Mouse (Mus musculus) olfactory bulb, adult 2 months (tissue): ENCODE data around the gene Bcas1. TPM values are rescaled to one million over a fixed set of nuclear protein-coding genes. Genes with fewer than 3 reads are reported as not detected.

Source experiments
- H3K27ac ChIP-seq: fragments of 200-500 bp; 2 replicates; pipeline ENCODE4 v1.5.1; 2012; ENCODE audit warnings: low read depth, low read length; ENCODE audit not compliant: insufficient read depth
- H3K4me1 ChIP-seq: fragments of 200-500 bp; 2 replicates; pipeline ENCODE4 v1.6.1; 2012; ENCODE audit warnings: low read length; ENCODE audit not compliant: control insufficient read depth, insufficient read depth
- H3K4me3 ChIP-seq: fragments of 200-500 bp; 2 replicates; pipeline ENCODE4 v1.5.1; 2012; ENCODE audit warnings: mild to moderate bottlenecking, low read depth, low read length, moderate library complexity; ENCODE audit not compliant: insufficient read depth
- CTCF ChIP-seq: fragments of 200-500 bp; IDR thresholded peaks from 2 replicates; pipeline ENCODE4 v1.5.1; 2012; ENCODE audit warnings: low read depth, mild to moderate bottlenecking, low read length, moderate library complexity; ENCODE audit not compliant: insufficient read depth
- POLR2A ChIP-seq: fragments of 200-500 bp; IDR thresholded peaks from 2 replicates; pipeline ENCODE4 v1.6.1; 2012; ENCODE audit warnings: mild to moderate bottlenecking, low read depth, low read length, moderate library complexity; ENCODE audit not compliant: insufficient read depth
- WGBS: fragments of 180-500 bp; shearing (Covaris S2); methylation state at CpG from one replicate; pipeline ENCODE4 v1.1.7; 2018; 5-methylcytosine and 5-hydroxymethylcytosine counted together
- polyA plus RNA-seq: library from polyadenylated mRNA; stranded (reverse); fragments of >200 nt; gene quantifications from 2 replicates; pipeline ENCODE4 v1.2.4, GENCODE M21; 2012; ENCODE audit warnings: low replicate concordance; ENCODE audit not compliant: missing spikeins, insufficient read depth, insufficient read length

The Bcas1 gene
- polyA plus RNA-seq: not detected in 2 replicates

- H3K4me1 ChIP-seq: peaks cover 5% of the 10 kb centered on the region
- H3K4me3 ChIP-seq: no peak within 1 kb of the TSS
- TF ChIP-seq POLR2A (no peak), CTCF (no peak)
- H3K27ac ChIP-seq: no peak within 1 kb of the TSS
- WGBS: 83% methylated on average over 8 of the region's 8 CpGs
These were observed at the start of gene Bcas1 for GRCm38 (mm10) chr2:170427704-170428103. TSS of gene Bcas1 (minus strand) at chr2:170427845.

GRCm38 (mm10) chr2:170476643-170477042 lies 49.0 kb upstream of the Bcas1 start:
- no peak overlapping the region for H3K27ac ChIP-seq
- TF ChIP-seq POLR2A (no peak), CTCF (no peak)
- H3K4me3 ChIP-seq: no peak overlapping the region
- 93% methylated on average over 8 of the region's 8 CpGs for WGBS
- H3K4me1 ChIP-seq: no peaks in the 10 kb centered on the region

GRCm38 (mm10) chr2:170476215-170476614 lies 48.6 kb upstream of the Bcas1 start:
- no peak overlapping the region for H3K27ac ChIP-seq
- H3K4me1 ChIP-seq: no peaks in the 10 kb centered on the region
- WGBS: 90% methylated on average over 11 of the region's 11 CpGs

GRCm38 (mm10) chr2:170475164-170475563 lies 47.5 kb upstream of the Bcas1 start:
- Histone ChIP-seq H3K4me3 (no peak overlapping the region), H3K27ac (no peak overlapping the region), H3K4me1 (no peaks in the 10 kb centered on the region)
- TF ChIP-seq CTCF (no peak), POLR2A (no peak)
- 68% methylated on average over 3 of the region's 3 CpGs for WGBS

More at GRCm38 (mm10) chr2:170476215-170476614, 48.6 kb upstream of the Bcas1 start:
- no peak overlapping the region for H3K4me3 ChIP-seq
- TF ChIP-seq POLR2A (no peak), CTCF (no peak)

- H3K4me3 ChIP-seq: no peak overlapping the region
- 74% methylated on average over 5 of the region's 5 CpGs for WGBS
- no peak overlapping the region for H3K27ac ChIP-seq
- no peaks in the 10 kb centered on the region for H3K4me1 ChIP-seq
- TF ChIP-seq POLR2A (no peak), CTCF (no peak)
These were observed 46.5 kb upstream of the Bcas1 start for GRCm38 (mm10) chr2:170474125-170474524.

GRCm38 (mm10) chr2:170470591-170470990 lies 42.9 kb upstream of the Bcas1 start:
- WGBS: 87% methylated on average over 5 of the region's 5 CpGs
- Histone ChIP-seq H3K4me1 (no peaks in the 10 kb centered on the region), H3K27ac (no peak overlapping the region), H3K4me3 (no peak overlapping the region)
- no peak for TF ChIP-seq POLR2A
- no peak for TF ChIP-seq CTCF

GRCm38 (mm10) chr2:170469616-170470308 lies 42.1 kb upstream of the Bcas1 start:
- 15% methylated on average over 10 of the region's 10 CpGs for WGBS
- H3K27ac ChIP-seq: no peak overlapping the region
- TF ChIP-seq POLR2A (no peak), CTCF (no peak)
- H3K4me3 ChIP-seq: no peak overlapping the region
- H3K4me1 ChIP-seq: no peaks in the 10 kb centered on the region

- Histone ChIP-seq H3K4me3 (no peak overlapping the region), H3K27ac (no peak overlapping the region), H3K4me1 (no peaks in the 10 kb centered on the region)
- TF ChIP-seq CTCF (no peak), POLR2A (no peak)
These were observed 40.4 kb upstream of the Bcas1 start for GRCm38 (mm10) chr2:170468009-170468408.

- Histone ChIP-seq H3K4me3 (no peak overlapping the region), H3K27ac (no peak overlapping the region), H3K4me1 (no peaks in the 10 kb centered on the region)
- TF ChIP-seq CTCF: no peak
- no peak for TF ChIP-seq POLR2A
- WGBS: 20% methylated on average over 4 of the region's 4 CpGs
These were observed 37.2 kb upstream of the Bcas1 start for GRCm38 (mm10) chr2:170464817-170465216.
